Mouse (Mus musculus): Measurements from ENCODE around the gene Ppp1r9b.

Gene Ppp1r9b

GRCm38 (mm10) chr11:95046980-95047680 lies 56.3 kb downstream of the Ppp1r9b start:
- DNase-seq (ENCODE audit: low spot score): no peak

GRCm38 (mm10) chr11:95053062-95053461 lies 62.2 kb downstream of the Ppp1r9b start:
- no peak for DNase-seq (ENCODE audit: low spot score)

Data from ovary, adult 18-20 months (tissue).